7 mouse cellular contexts compared by ENCODE assay signal in the genomic region with DNA sequence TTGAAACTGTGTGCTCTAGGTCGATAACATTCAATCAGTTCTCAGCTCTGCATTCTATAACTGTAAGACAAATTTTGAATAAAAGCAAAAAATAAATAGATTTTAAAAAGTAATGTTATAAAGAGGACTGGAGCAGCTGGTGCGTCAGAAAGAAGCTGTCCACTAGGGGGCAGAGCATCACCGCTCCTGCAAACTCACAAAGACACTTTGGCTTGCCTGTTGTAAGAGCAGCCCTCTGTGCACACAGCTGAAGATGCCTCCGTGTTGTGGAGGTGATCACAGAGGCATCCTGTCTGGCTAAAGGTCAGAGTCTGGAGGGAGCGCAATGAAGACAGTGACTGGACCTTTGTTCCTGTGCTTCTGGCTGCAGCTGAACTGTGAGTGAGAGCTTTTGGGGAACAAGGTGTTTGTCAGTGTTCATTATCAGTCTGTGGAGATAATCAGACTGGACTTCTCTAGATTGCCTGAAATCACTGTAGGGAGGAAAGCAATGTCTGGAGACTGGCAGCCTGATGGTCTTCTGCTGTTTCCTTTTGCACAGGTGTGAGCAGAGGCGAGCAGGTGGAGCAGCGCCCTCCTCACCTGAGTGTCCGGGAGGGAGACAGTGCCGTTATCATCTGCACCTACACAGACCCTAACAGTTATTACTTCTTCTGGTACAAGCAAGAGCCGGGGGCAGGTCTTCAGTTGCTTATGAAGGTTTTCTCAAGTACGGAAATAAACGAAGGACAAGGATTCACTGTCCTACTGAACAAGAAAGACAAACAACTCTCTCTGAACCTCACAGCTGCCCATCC.
A peak's percentile ranks its signal among the peaks of the same experiment; 100 is the strongest.
DNase-seq lines count a peak whose midpoint lies in the region; ATAC-seq lines count a peak whose summit lies in the region.
"Not testable (repeated sequence)": the region's sequence is repeated elsewhere in the genome, so short reads cannot be mapped to it uniquely, and the experiment has no call there.

No protein-coding gene starts in this region.

- not testable (repeated sequence) for H3K9ac ChIP-seq in forebrain, embryonic 15.5 days (replicated peaks); hindbrain, embryonic 15.5 days; midbrain, embryonic 14.5 days (replicated peaks; ENCODE audit: low read length); neural tube, embryonic 12.5 days

- not testable (repeated sequence) for DNase-seq in midbrain, embryonic 14.5 days

- ATAC-seq in CD4-positive, CD25-positive, alpha-beta regulatory T cell, adult 4 months = peak; percentile 64
- ATAC-seq in forebrain, embryonic 15.5 days (replicated peaks) = peak; percentile 78
- ATAC-seq in hematopoietic stem cell, adult 5-6 weeks (replicated peaks in 1 of 2; ENCODE audit: insufficient read depth in 1 of 2, low FRiP score in 2 of 2, low TSS enrichment in 1 of 2, low read depth in 1 of 2, poor library complexity in 2 of 2, severe bottlenecking in 2 of 2) = peak; percentile 75 to 84
- peak; percentile 89 for ATAC-seq in hindbrain, embryonic 15.5 days (ENCODE audit: low FRiP score, low read depth)
- peak; percentile 90 for ATAC-seq in megakaryocyte progenitor cell, adult 5-6 weeks (replicated peaks; ENCODE audit: poor library complexity)
- ATAC-seq in midbrain, embryonic 14.5 days (ENCODE audit: low FRiP score, low TSS enrichment) = peak; percentile 74
- ATAC-seq in neural tube, embryonic 12.5 days (ENCODE audit: low FRiP score, low read depth) = peak; percentile 76

- not testable (repeated sequence) for H3K4me3 ChIP-seq in forebrain, embryonic 15.5 days; hindbrain, embryonic 15.5 days; midbrain, embryonic 14.5 days (replicated peaks; ENCODE audit: low read depth, low read length); neural tube, embryonic 12.5 days

- H3K27me3 ChIP-seq in forebrain, embryonic 15.5 days; hindbrain, embryonic 15.5 days; midbrain, embryonic 14.5 days (ENCODE audit: control insufficient read depth, insufficient read depth, low read length); neural tube, embryonic 12.5 days (replicated peaks): not testable (repeated sequence)

- not testable (repeated sequence) for H3K27ac ChIP-seq in forebrain, embryonic 15.5 days (replicated peaks); hindbrain, embryonic 15.5 days (replicated peaks); midbrain, embryonic 14.5 days (replicated peaks; ENCODE audit: low read depth, low read length); neural tube, embryonic 12.5 days

- WGBS in forebrain, embryonic 15.5 days = no CpG with 5 or more reads among the region's 12 CpGs
- WGBS in hindbrain, embryonic 15.5 days = no CpG with 5 or more reads among the region's 12 CpGs
- no CpG with 5 or more reads among the region's 12 CpGs for WGBS in midbrain, embryonic 14.5 days
- WGBS in neural tube, embryonic 12.5 days = no CpG with 5 or more reads among the region's 12 CpGs

- not testable (repeated sequence) for H3K9me3 ChIP-seq in forebrain, embryonic 15.5 days; hindbrain, embryonic 15.5 days; midbrain, embryonic 14.5 days (ENCODE audit: control insufficient read depth, low read length); neural tube, embryonic 12.5 days

- H3K36me3 ChIP-seq in forebrain, embryonic 15.5 days; hindbrain, embryonic 15.5 days; midbrain, embryonic 14.5 days (ENCODE audit: control insufficient read depth, insufficient read depth, low read length); neural tube, embryonic 12.5 days: not testable (repeated sequence)

- not testable (repeated sequence) for H3K4me2 ChIP-seq in forebrain, embryonic 15.5 days (replicated peaks); hindbrain, embryonic 15.5 days; midbrain, embryonic 14.5 days (ENCODE audit: low read length); neural tube, embryonic 12.5 days (replicated peaks)

- not testable (repeated sequence) for H3K4me1 ChIP-seq in forebrain, embryonic 15.5 days; hindbrain, embryonic 15.5 days (replicated peaks); midbrain, embryonic 14.5 days (ENCODE audit: control insufficient read depth, insufficient read depth, low read length); neural tube, embryonic 12.5 days
